Mouse (Mus musculus): ENCODE data around the gene Thbs1.

GRCm38 (mm10) chr2:118075165-118075564 lies 36.5 kb upstream of the Thbs1 start:
- no peak for TF ChIP-seq CTCF (IDR thresholded peaks at IDR 0.05; ENCODE audit: extremely low read depth, insufficient read depth, low read length)
- no peak for TF ChIP-seq POLR2A (IDR thresholded peaks at IDR 0.05; ENCODE audit: extremely low read depth, insufficient read depth, low read length)
